Mouse (Mus musculus) heart, adult 2 months (tissue): ENCODE measurements at regions not wholly inside any gene's neighbourhood (a gene's known extent, or its start where the extent isn't known, plus 50 kb on each side); places are given as distances from the start of the nearest gene placed in this dataset.

Experiments
- CTCF ChIP-seq: fragments of 200-600 bp; IDR thresholded peaks from 2 replicates; pipeline ENCODE4 v1.8.1; 2022; ENCODE audit warnings: antibody characterized with exemption, mild to moderate bottlenecking, moderate library complexity
- POLR2A ChIP-seq: fragments of 200-500 bp; IDR thresholded peaks from 2 replicates; pipeline ENCODE4 v1.6.1; 2011; ENCODE audit warnings: mild to moderate bottlenecking, low read depth, low read length, control low read depth; ENCODE audit not compliant: insufficient read depth

- TF ChIP-seq CTCF: no peak
- TF ChIP-seq POLR2A: no peak
These were observed 851.7 kb downstream of the Poteg start for GRCm38 (mm10) chr8:28298896-28299793.
